Mouse (Mus musculus): ENCODE data around the gene Tmem131l.

Tmem131l gene

GRCm38 (mm10) chr3:84046206-84046605 is 6.2 kb upstream of the Tmem131l start:
- DNase-seq = no peak

GRCm38 (mm10) chr3:84041739-84042138 is 1.8 kb upstream of the Tmem131l start:
- DNase-seq = no peak

- DNase-seq = peak; percentile 54
These were observed 604 bp upstream of the Tmem131l start for GRCm38 (mm10) chr3:84040476-84041082.

- DNase-seq = peak; percentile 42 to 43
These were observed 862 bp downstream of the Tmem131l start for GRCm38 (mm10) chr3:84038981-84039645.

GRCm38 (mm10) chr3:84038126-84038525 is 1.8 kb downstream of the Tmem131l start:
- DNase-seq = no peak

- no peak for DNase-seq
These were observed 2.4 kb downstream of the Tmem131l start for GRCm38 (mm10) chr3:84037536-84037935.

- no peak for DNase-seq
These were observed 3.1 kb downstream of the Tmem131l start for GRCm38 (mm10) chr3:84036866-84037265.

- DNase-seq = no peak
These were observed 4.1 kb downstream of the Tmem131l start for GRCm38 (mm10) chr3:84035728-84036364.

- no peak for DNase-seq
These were observed 5.7 kb downstream of the Tmem131l start for GRCm38 (mm10) chr3:84034115-84034780.

GRCm38 (mm10) chr3:84032933-84033730 is 6.8 kb downstream of the Tmem131l start:
- no peak for DNase-seq

- DNase-seq = no peak
These were observed 7.6 kb downstream of the Tmem131l start for GRCm38 (mm10) chr3:84032419-84032818.

- no peak for DNase-seq
These were observed 8.8 kb downstream of the Tmem131l start for GRCm38 (mm10) chr3:84031216-84031615.

- DNase-seq = no peak
These were observed 11.0 kb downstream of the Tmem131l start for GRCm38 (mm10) chr3:84028968-84029367.

GRCm38 (mm10) chr3:84027691-84028159 is 12.2 kb downstream of the Tmem131l start:
- no peak for DNase-seq

- DNase-seq = no peak
These were observed 15.4 kb downstream of the Tmem131l start for GRCm38 (mm10) chr3:84024512-84025072.

GRCm38 (mm10) chr3:84022723-84023122 is 17.3 kb downstream of the Tmem131l start:
- no peak for DNase-seq

GRCm38 (mm10) chr3:84022201-84022584 is 17.8 kb downstream of the Tmem131l start:
- DNase-seq = no peak

GRCm38 (mm10) chr3:84021217-84022200 is 18.5 kb downstream of the Tmem131l start:
- DNase-seq = no peak

- no peak for DNase-seq
These were observed 19.4 kb downstream of the Tmem131l start for GRCm38 (mm10) chr3:84020528-84020927.

- no peak for DNase-seq
These were observed 24.4 kb downstream of the Tmem131l start for GRCm38 (mm10) chr3:84015484-84016016.

Measured in cerebellum, postnatal 36 days (tissue).